ENCODE assay signal across 8 mouse cellular contexts in genomic region chr11:58978027-58978705, GRCm38 (mm10). TPM values are rescaled to one million over a fixed set of nuclear protein-coding genes. Genes with fewer than 3 reads are reported as not detected.
DNase-seq lines count a peak whose midpoint lies in the region; ATAC-seq lines count a peak whose summit lies in the region.

Gene Trim11, plus strand, starts transcription at chr11:58978093.

- peak; percentile 91 for ATAC-seq in inflammation-experienced regulatory T-cells, adult 6 months

- peak; percentile 60 for DNase-seq in layer of hippocampus, adult 11-12 months (ENCODE audit: low spot score)
- no peak for DNase-seq in layer of hippocampus, adult 9-10 months (ENCODE audit: low spot score)
- DNase-seq in cerebellum, postnatal 10 days = peak; percentile 76 to 77
- DNase-seq in gastrocnemius, postnatal 25 days = peak; percentile 56
- DNase-seq in left cerebral cortex, postnatal 4 days = peak; percentile 47
- DNase-seq in midbrain, embryonic 10.5 days (ENCODE audit: low spot score) = peak; percentile 83
- peak; percentile 52 for DNase-seq in spleen, adult 12 weeks (ENCODE audit: low spot score)

- peak within 1 kb of the TSS; percentile 95 for H3K4me3 ChIP-seq in midbrain, embryonic 10.5 days

- no peaks in the 10 kb centered on the region for H3K9me3 ChIP-seq in midbrain, embryonic 10.5 days (replicated peaks)

- peaks cover 42% of the 10 kb centered on the region for H3K36me3 ChIP-seq in midbrain, embryonic 10.5 days

- under 1% methylated on average over 64 of the region's 64 CpGs for WGBS in midbrain, embryonic 10.5 days

- H3K27ac ChIP-seq in midbrain, embryonic 10.5 days (replicated peaks) = peak within 1 kb of the TSS; percentile 91

- no peaks in the 10 kb centered on the region for H3K27me3 ChIP-seq in midbrain, embryonic 10.5 days (ENCODE audit: low read depth, poor library complexity, severe bottlenecking)

- intact Hi-C loops in left cerebral cortex, postnatal 4 days (cut with DNase I) = no loop called here

- H3K4me1 ChIP-seq in midbrain, embryonic 10.5 days = peaks cover 63% of the 10 kb centered on the region

RNA-seq across cellular contexts. Expression of gene Trim11, which starts in this region (rescaled TPM):
- 1 to 10 TPM; 6.7 to 8.1 TPM for total RNA-seq in gastrocnemius, postnatal 25 days (2021)
- 10 to 100 TPM; 18.8 to 24.0 (median 20.3) TPM for polyA plus RNA-seq in inflammation-experienced regulatory T-cells, adult 6 months (2017; shearing (Covaris generic))
- 10 to 100 TPM; 26.0 to 27.0 TPM for total RNA-seq in left cerebral cortex, postnatal 4 days (2021)
- polyA plus RNA-seq in midbrain, embryonic 10.5 days (2016; fragmentation: Nextera tagmentation; extraction: Ambion mirVana) = 17.7 and 19.3 TPM in 2 replicates
